Comparison of ENCODE assay signal across 8 mouse cellular contexts in genomic region chr3:95587754-95588603, GRCm38 (mm10). TPM values are rescaled to one million over a fixed set of nuclear protein-coding genes. Genes with fewer than 3 reads are reported as not detected.
DNase-seq lines count a peak whose midpoint lies in the region; ATAC-seq and TF ChIP-seq lines count a peak whose summit lies in the region.

No protein-coding gene starts in this region.

- H3K27me3 ChIP-seq in heart, embryonic 14.5 days (ENCODE audit: control insufficient read depth, insufficient read depth, low read length): no peaks in the 10 kb centered on the region
- H3K27me3 ChIP-seq in G1E (ENCODE audit: insufficient read depth, low read length): no peaks in the 10 kb centered on the region
- H3K27me3 ChIP-seq in forebrain, postnatal 0 days (ENCODE audit: insufficient read depth, low read length): no peaks in the 10 kb centered on the region

- H3K9me3 ChIP-seq in heart, embryonic 14.5 days (ENCODE audit: control insufficient read depth, low read length): no peaks in the 10 kb centered on the region
- no peaks in the 10 kb centered on the region for H3K9me3 ChIP-seq in G1E (replicated peaks)
- H3K9me3 ChIP-seq in forebrain, postnatal 0 days (ENCODE audit: low read length): no peaks in the 10 kb centered on the region

- H3K4me2 ChIP-seq in heart, embryonic 14.5 days (ENCODE audit: low read length): peak overlapping the region; percentile 82
- peak overlapping the region; percentile 51 for H3K4me2 ChIP-seq in forebrain, postnatal 0 days (ENCODE audit: low read depth)

- DNase-seq in heart, adult 9 months (ENCODE audit: low spot score in 2 of 2): no peak
- DNase-seq in G1E (ENCODE audit: low spot score): no peak
- no peak for DNase-seq in forebrain, postnatal 0 days
- DNase-seq in layer of hippocampus, adult 8-10 months (ENCODE audit: low spot score in 2 of 2): no peak
- DNase-seq in gastrocnemius, postnatal 10 days: no peak
- no peak for DNase-seq in spleen, adult 18-20 months

- peaks cover 14% of the 10 kb centered on the region for H3K36me3 ChIP-seq in heart, embryonic 14.5 days (ENCODE audit: control insufficient read depth, insufficient read depth, low read length)
- peaks cover 21% of the 10 kb centered on the region for H3K36me3 ChIP-seq in G1E (replicated peaks)
- 0 out of 2 replicates have a peak, but pooled peaks cover 3% of the 10 kb centered on the region for H3K36me3 ChIP-seq in forebrain, postnatal 0 days (ENCODE audit: insufficient read depth)
- H3K36me3 ChIP-seq in macrophage (ENCODE audit: inconsistent target): peaks cover 12% of the 10 kb centered on the region; the same call in 1 of the 2 replicates

- H3K79me2 ChIP-seq in macrophage (ENCODE audit: inconsistent target): peaks cover 36% of the 10 kb centered on the region

- H3K27ac ChIP-seq in heart, embryonic 14.5 days (replicated peaks in 1 of 2; ENCODE audit: control insufficient read depth in 1 of 2, insufficient read depth in 1 of 2, low read depth in 2 of 2, low read length in 2 of 2): peak overlapping the region in 1 of 2 experiments; percentile 63; a peak in 3 of 4 replicates
- H3K27ac ChIP-seq in forebrain, postnatal 0 days (ENCODE audit: low read depth, low read length): peak overlapping the region; percentile 60; the same call in 1 of the 2 replicates
- H3K27ac ChIP-seq in macrophage: peak overlapping the region; percentile 24; the same call in 1 of the 2 replicates

- ATAC-seq in heart, embryonic 14.5 days (ENCODE audit: insufficient number of reproducible peaks, insufficient read depth, low FRiP score, low read depth): no peak
- ATAC-seq in G1E (ENCODE audit: extremely low read depth, insufficient number of reproducible peaks, low FRiP score, poor library complexity, severe bottlenecking): no peak
- peak; percentile 38; the same call in 1 of the 2 replicates for ATAC-seq in forebrain, postnatal 0 days

- WGBS in heart, embryonic 14.5 days: 53% methylated on average over 8 of the region's 8 CpGs
- 51% methylated on average over 8 of the region's 8 CpGs for WGBS in forebrain, postnatal 0 days
- WGBS in macrophage (ENCODE audit: missing documents): 34% methylated on average over 6 of the region's 8 CpGs

- TF ChIP-seq CTCF in G1E (IDR thresholded peaks at IDR 0.05; ENCODE audit: low read depth, low read length): no peak
- no peak for TF ChIP-seq CTCF in forebrain, postnatal 0 days (IDR thresholded peaks at IDR 0.05; ENCODE audit: low read depth)

- H3K9ac ChIP-seq in heart, embryonic 14.5 days (ENCODE audit: low read length): peak overlapping the region; percentile 56; the same call in 1 of the 2 replicates
- peak overlapping the region; percentile 33; the same call in 1 of the 2 replicates for H3K9ac ChIP-seq in forebrain, postnatal 0 days

- peaks cover 0 to 10% of the 10 kb centered on the region in 2 experiments; a peak in 2 of 4 replicates for H3K4me1 ChIP-seq in heart, embryonic 14.5 days (ENCODE audit: control insufficient read depth in 2 of 2, insufficient read depth in 2 of 2, low read length in 2 of 2)
- H3K4me1 ChIP-seq in G1E (ENCODE audit: insufficient read depth, low read depth, low read length): peaks cover 17% of the 10 kb centered on the region
- H3K4me1 ChIP-seq in forebrain, postnatal 0 days (ENCODE audit: insufficient read depth): no peaks in the 10 kb centered on the region

- peak overlapping the region; percentile 3 to 73; a peak in 3 of 4 replicates for H3K4me3 ChIP-seq in heart, embryonic 14.5 days (ENCODE audit: control insufficient read depth in 1 of 2, insufficient read depth in 1 of 2, low read depth in 1 of 2, low read length in 2 of 2)
- H3K4me3 ChIP-seq in G1E (ENCODE audit: low read depth, low read length) (peak overlapping the region; percentile 78), macrophage (ENCODE audit: inconsistent target) (peak overlapping the region; percentile 91)
- peak overlapping the region; percentile 76 for H3K4me3 ChIP-seq in forebrain, postnatal 0 days (ENCODE audit: low read depth, low read length)

RNA-seq across cellular contexts. Expression of gene Golph3l, which starts 0.8 kb away (rescaled TPM):
- polyA plus RNA-seq in heart, embryonic 14.5 days (2014; fragmentation: Nextera tagmentation; extraction: Ambion mirVana): 26.9 and 27.3 TPM in 2 replicates
- total RNA-seq in G1E (2014; fragmentation: Nextera tagmentation) (115 and 117 TPM in 2 replicates), G1E (2017) (72.1 and 79.0 TPM in 2 replicates)
- polyA plus RNA-seq in G1E (2012) (2.3 and 2.4 TPM in 2 replicates), macrophage (2018) (26.9 to 64.7 TPM (median 54.7 TPM) in 3 replicates)
- 23.2 and 28.5 TPM in 2 replicates for total RNA-seq in forebrain, postnatal 0 days (2014; rRNA removed)
- polyA plus RNA-seq in forebrain, postnatal 0 days (2015; fragmentation: Nextera tagmentation; extraction: Ambion mirVana): 18.2 and 19.2 TPM in 2 replicates
- total RNA-seq in macrophage (2018; cell fraction: chromatin; rRNA removed): 10 to 100 TPM in 21 of 26 experiments, 1 to 10 TPM in 5; 5.6 to 34.5 (median 13.8) TPM
- total RNA-seq in macrophage (2018; cell fraction: cytosol; rRNA removed): 10 to 100 TPM; 26.5 to 66.4 (median 50.5) TPM
- total RNA-seq in macrophage (2018; cell fraction: nucleus; rRNA removed): 10 to 100 TPM; 12.6 to 47.2 (median 23.5) TPM
- 10 to 100 TPM; 20.3 to 27.0 (median 21.9) TPM for total RNA-seq in layer of hippocampus, adult 8-10 months (2022)
- total RNA-seq in gastrocnemius, postnatal 10 days (2021): 10 to 100 TPM; 14.4 to 15.5 TPM

RNA-seq across cellular contexts. Expression of gene Hormad1, which starts 28.5 kb away (rescaled TPM):
- polyA plus RNA-seq in heart, embryonic 14.5 days (2014; fragmentation: Nextera tagmentation; extraction: Ambion mirVana): not detected in 2 replicates
- total RNA-seq in G1E (2014; fragmentation: Nextera tagmentation): not detected in 2 replicates
- 0.11 TPM in 1 of 2 replicates, not detected in the other for total RNA-seq in G1E (2017)
- polyA plus RNA-seq in G1E (2012): not detected in 2 replicates
- total RNA-seq in forebrain, postnatal 0 days (2014; rRNA removed): not detected in 2 replicates
- not detected in 2 replicates for polyA plus RNA-seq in forebrain, postnatal 0 days (2015; fragmentation: Nextera tagmentation; extraction: Ambion mirVana)
- 1 to 10 TPM in 1 of 26 experiments, under 1 TPM in 6, not detected in 19; 0.45 to 1.2 (median 0.66) TPM for total RNA-seq in macrophage (2018; cell fraction: chromatin; rRNA removed)
- total RNA-seq in macrophage (2018; cell fraction: cytosol; rRNA removed): under 1 TPM in 3 of 26 experiments, not detected in 23; 0.10 to 0.19 (median 0.11) TPM
- total RNA-seq in macrophage (2018; cell fraction: nucleus; rRNA removed): 1 to 10 TPM in 1 of 26 experiments, under 1 TPM in 1, not detected in 24; 0.44 to 1.1 TPM
- polyA plus RNA-seq in macrophage (2018): 0.09 TPM in 1 of 3 replicates, not detected in the others
- not detected for total RNA-seq in layer of hippocampus, adult 8-10 months (2022)
- total RNA-seq in gastrocnemius, postnatal 10 days (2021): not detected

RNA-seq across cellular contexts. Expression of gene Ensa, which starts 36.8 kb away (rescaled TPM):
- 47.4 and 51.1 TPM in 2 replicates for polyA plus RNA-seq in heart, embryonic 14.5 days (2014; fragmentation: Nextera tagmentation; extraction: Ambion mirVana)
- total RNA-seq in G1E (2014; fragmentation: Nextera tagmentation) (99.9 and 104 TPM in 2 replicates), G1E (2017) (109 and 133 TPM in 2 replicates)
- polyA plus RNA-seq in G1E (2012) (19.2 and 20.4 TPM in 2 replicates), macrophage (2018) (79.1 to 122 TPM (median 121 TPM) in 3 replicates)
- total RNA-seq in forebrain, postnatal 0 days (2014; rRNA removed): 140 and 146 TPM in 2 replicates
- polyA plus RNA-seq in forebrain, postnatal 0 days (2015; fragmentation: Nextera tagmentation; extraction: Ambion mirVana): 145 and 151 TPM in 2 replicates
- 100 to 1,000 TPM; 114 to 467 (median 312) TPM for total RNA-seq in macrophage (2018; cell fraction: chromatin; rRNA removed)
- total RNA-seq in macrophage (2018; cell fraction: cytosol; rRNA removed): 100 to 1,000 TPM in 22 of 26 experiments, 10 to 100 TPM in 4; 85.2 to 121 (median 110) TPM
- 100 to 1,000 TPM; 134 to 367 (median 267) TPM for total RNA-seq in macrophage (2018; cell fraction: nucleus; rRNA removed)
- 100 to 1,000 TPM; 286 to 320 (median 297) TPM for total RNA-seq in layer of hippocampus, adult 8-10 months (2022)
- total RNA-seq in gastrocnemius, postnatal 10 days (2021): 10 to 100 TPM; 80.1 to 80.2 TPM

Comparison
In these comparisons a context has a peak if more than half of its experiments do, and no peak if none do; other contexts are left out.
1. H3K4me3 ChIP-seq: peak in every context shown above with its lines; median percentile 91 in macrophage; 78 in G1E; 76 in forebrain, postnatal 0 days; 38 in heart, embryonic 14.5 days.